Mouse (Mus musculus): ENCODE data around the gene Gm10277. TPM values are rescaled to one million over a fixed set of nuclear protein-coding genes. Genes with fewer than 3 reads are reported as not detected.

The Gm10277 gene
- total and polyA plus RNA-seq, 3 experiments = 0.10 TPM; not detected in 2

GRCm38 (mm10) chr11:77783747-77784646 is 3.5 kb downstream of the Gm10277 start:
- no peaks in the 10 kb centered on the region for H3K79me2 ChIP-seq (replicated peaks; ENCODE audit: control insufficient read depth, extremely low read depth, insufficient read depth, poor library complexity, severe bottlenecking)
- no peaks in the 10 kb centered on the region for H3K9me3 ChIP-seq (replicated peaks; ENCODE audit: low read length)
- in situ Hi-C loops (cut with MboI; ENCODE audit: low pct_ligation_motif_present, low pct_unique_long_range_greater_than_20kb, low sequenced_read_pairs) (loop anchor here (25.0 kb wide), 1 partner anchor 672 kb away; no protein-coding TSS in a partner anchor), dilution Hi-C loops (cut with MboI; ENCODE audit: extremely low pct_ligation_motif_present, extremely low pct_unique_long_range_greater_than_20kb, low sequenced_read_pairs) (no loop called here)
- no peak for DNase-seq (ENCODE audit: extremely low read depth)
- H3K36me3 ChIP-seq (replicated peaks in 1 of 2; ENCODE audit: control insufficient read depth in 1 of 2, insufficient read depth in 1 of 2, low read length in 1 of 2) = peaks cover 0 to 8% of the 10 kb centered on the region in 2 experiments
- no peak overlapping the region for H3K27ac ChIP-seq (ENCODE audit: insufficient read depth, low read depth)
- peaks cover 8 to 41% of the 10 kb centered on the region in 2 experiments for H3K4me1 ChIP-seq (ENCODE audit: control insufficient read depth in 1 of 2, insufficient read depth in 2 of 2)
- H3K4me2 ChIP-seq (ENCODE audit: insufficient read depth, low read depth, poor library complexity, severe bottlenecking) = no peak overlapping the region
- no peaks in the 10 kb centered on the region for H3K27me3 ChIP-seq (replicated peaks)
- no peak overlapping the region for H3K4me3 ChIP-seq (replicated peaks in 1 of 3; ENCODE audit: low read depth in 2 of 3, low read length in 2 of 3, poor library complexity in 1 of 3)
- TF ChIP-seq MAFK (IDR thresholded peaks at IDR 0.05; ENCODE audit: insufficient replicate concordance, low read length) (no peak), USF1 (IDR thresholded peaks at IDR 0.05; ENCODE audit: low read depth, low read length) (no peak), CTCF (conservative IDR thresholded peaks at IDR 0.05 in 1 of 2, IDR thresholded peaks at IDR 0.05 in 1 of 2; ENCODE audit: low read depth in 2 of 2, low read length in 2 of 2) (peak in 1 of 2 experiments; percentile 46; a peak in 2 of 4 replicates)
- H3K9ac ChIP-seq (ENCODE audit: insufficient read depth, low read depth) = no peak overlapping the region

GRCm38 (mm10) chr11:77783211-77783746 is 4.3 kb downstream of the Gm10277 start:
- DNase-seq (ENCODE audit: extremely low read depth) = no peak
- no peaks in the 10 kb centered on the region for H3K27me3 ChIP-seq (replicated peaks)
- no peaks in the 10 kb centered on the region for H3K9me3 ChIP-seq (replicated peaks; ENCODE audit: low read length)
- in situ Hi-C loops (cut with MboI; ENCODE audit: low pct_ligation_motif_present, low pct_unique_long_range_greater_than_20kb, low sequenced_read_pairs) (loop anchor here (25.0 kb wide), 1 partner anchor 671 kb away; no protein-coding TSS in a partner anchor), dilution Hi-C loops (cut with MboI; ENCODE audit: extremely low pct_ligation_motif_present, extremely low pct_unique_long_range_greater_than_20kb, low sequenced_read_pairs) (no loop called here)
- H3K4me2 ChIP-seq (ENCODE audit: insufficient read depth, low read depth, poor library complexity, severe bottlenecking) = no peak overlapping the region
- TF ChIP-seq KAT2A (IDR thresholded peaks at IDR 0.05; ENCODE audit: insufficient replicate concordance, low read length) (no peak), ZNF384 (IDR thresholded peaks at IDR 0.05; ENCODE audit: low read depth, low read length) (no peak), ZKSCAN1 (IDR thresholded peaks at IDR 0.05; ENCODE audit: borderline replicate concordance, low read depth, low read length) (no peak), PAX5 (IDR thresholded peaks at IDR 0.05; ENCODE audit: low read length) (no peak), BHLHE40 (IDR thresholded peaks at IDR 0.05; ENCODE audit: low read depth, low read length) (no peak)
- H3K4me1 ChIP-seq (ENCODE audit: control insufficient read depth in 1 of 2, insufficient read depth in 2 of 2) = peaks cover 8 to 40% of the 10 kb centered on the region in 2 experiments
- no peak overlapping the region for H3K27ac ChIP-seq (ENCODE audit: insufficient read depth, low read depth)
- H3K4me3 ChIP-seq (replicated peaks in 1 of 3; ENCODE audit: low read depth in 2 of 3, low read length in 2 of 3, poor library complexity in 1 of 3) = no peak overlapping the region
- no peak overlapping the region for H3K9ac ChIP-seq (ENCODE audit: insufficient read depth, low read depth)
- no peaks in the 10 kb centered on the region for H3K79me2 ChIP-seq (replicated peaks; ENCODE audit: control insufficient read depth, extremely low read depth, insufficient read depth, poor library complexity, severe bottlenecking)
- peaks cover 0 to 8% of the 10 kb centered on the region in 2 experiments for H3K36me3 ChIP-seq (replicated peaks in 1 of 2; ENCODE audit: control insufficient read depth in 1 of 2, insufficient read depth in 1 of 2, low read length in 1 of 2)

GRCm38 (mm10) chr11:77782104-77782815 is 5.3 kb downstream of the Gm10277 start:
- Histone ChIP-seq H3K4me2 (ENCODE audit: insufficient read depth, low read depth, poor library complexity, severe bottlenecking) (no peak overlapping the region), H3K36me3 (replicated peaks in 1 of 2; ENCODE audit: control insufficient read depth in 1 of 2, insufficient read depth in 1 of 2, low read length in 1 of 2) (peaks cover 0 to 16% of the 10 kb centered on the region in 2 experiments), H3K4me3 (replicated peaks in 1 of 3; ENCODE audit: low read depth in 2 of 3, low read length in 2 of 3, poor library complexity in 1 of 3) (no peak overlapping the region), H3K9me3 (replicated peaks; ENCODE audit: low read length) (no peaks in the 10 kb centered on the region), H3K27me3 (replicated peaks) (no peaks in the 10 kb centered on the region), H3K9ac (ENCODE audit: insufficient read depth, low read depth) (no peak overlapping the region), H3K79me2 (replicated peaks; ENCODE audit: control insufficient read depth, extremely low read depth, insufficient read depth, poor library complexity, severe bottlenecking) (no peaks in the 10 kb centered on the region), H3K4me1 (ENCODE audit: control insufficient read depth in 1 of 2, insufficient read depth in 2 of 2) (peaks cover 8 to 32% of the 10 kb centered on the region in 2 experiments), H3K27ac (ENCODE audit: insufficient read depth, low read depth) (no peak overlapping the region)
- DNase-seq (ENCODE audit: extremely low read depth) = no peak
- TF ChIP-seq RAD21 (IDR thresholded peaks at IDR 0.05; ENCODE audit: low read depth, low read length) (no peak), NELFE (IDR thresholded peaks at IDR 0.05; ENCODE audit: low read depth, low read length) (no peak), ZC3H11A (IDR thresholded peaks at IDR 0.05; ENCODE audit: low read depth, low read length) (no peak), BHLHE40 (IDR thresholded peaks at IDR 0.05; ENCODE audit: low read depth, low read length) (no peak), TBP (conservative IDR thresholded peaks at IDR 0.05; ENCODE audit: low read depth, low read length) (no peak), E2F4 (IDR thresholded peaks at IDR 0.05; ENCODE audit: insufficient replicate concordance, low read depth, low read length) (no peak), EP300 (IDR thresholded peaks at IDR 0.05; ENCODE audit: low read length) (no peak), CHD2 (IDR thresholded peaks at IDR 0.05; ENCODE audit: low read length) (no peak), KAT2A (IDR thresholded peaks at IDR 0.05; ENCODE audit: insufficient replicate concordance, low read length) (no peak), ZKSCAN1 (IDR thresholded peaks at IDR 0.05; ENCODE audit: borderline replicate concordance, low read depth, low read length) (no peak), ELF1 (IDR thresholded peaks at IDR 0.05; ENCODE audit: low read depth, low read length) (no peak), MAFK (IDR thresholded peaks at IDR 0.05; ENCODE audit: insufficient replicate concordance, low read length) (no peak), POLR2AphosphoS2 (IDR thresholded peaks at IDR 0.05; ENCODE audit: low read depth, low read length) (no peak)
- dilution Hi-C loops (cut with MboI; ENCODE audit: extremely low pct_ligation_motif_present, extremely low pct_unique_long_range_greater_than_20kb, low sequenced_read_pairs) = no loop called here
- in situ Hi-C loops (cut with MboI; ENCODE audit: low pct_ligation_motif_present, low pct_unique_long_range_greater_than_20kb, low sequenced_read_pairs) = loop anchor here (25.0 kb wide), 1 partner anchor 670 kb away; no protein-coding TSS in a partner anchor

All from CH12.LX (cell line).